Mouse (Mus musculus): ENCODE data around the gene Vopp1.

The Vopp1 gene

DNA sequence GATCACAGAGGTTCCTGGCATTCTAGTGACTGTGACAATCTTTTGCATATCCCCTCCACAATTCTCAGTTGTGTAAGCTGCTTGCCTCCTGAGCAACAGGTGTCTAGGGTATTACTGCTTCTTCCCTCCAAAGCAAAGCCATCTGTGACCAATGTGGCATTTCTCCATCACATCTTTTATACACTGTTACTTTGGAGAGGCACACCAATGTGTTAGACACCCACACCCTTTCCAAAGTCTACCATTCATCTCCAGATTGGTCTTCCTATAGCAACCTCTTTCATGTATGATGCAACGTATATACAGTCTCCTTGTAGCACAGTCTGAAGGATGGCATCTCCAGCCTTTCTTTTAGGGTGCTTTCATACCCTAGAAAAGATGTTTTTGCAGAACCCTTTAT is 42.3 kb downstream of the Vopp1 start:
- no peak for DNase-seq

DNA sequence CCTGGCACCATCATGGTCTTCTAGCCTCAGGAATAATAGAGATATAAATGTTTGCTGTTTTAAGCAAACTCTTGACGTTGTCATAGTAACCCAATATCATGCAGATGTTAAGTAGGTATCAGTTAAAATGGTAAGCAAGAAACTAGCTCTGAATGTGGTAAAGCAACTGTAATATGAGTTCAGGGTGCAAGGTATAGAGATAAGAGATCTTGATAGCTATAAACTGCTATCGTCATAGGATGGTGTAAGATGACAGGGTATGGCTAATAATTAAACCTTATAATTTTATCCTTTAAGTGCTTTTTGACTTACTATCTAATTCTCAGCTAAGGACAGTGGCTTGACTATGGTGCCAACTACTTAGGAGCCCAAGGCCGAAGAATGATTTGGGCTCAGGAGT is 44.6 kb downstream of the Vopp1 start:
- DNase-seq = no peak

DNA sequence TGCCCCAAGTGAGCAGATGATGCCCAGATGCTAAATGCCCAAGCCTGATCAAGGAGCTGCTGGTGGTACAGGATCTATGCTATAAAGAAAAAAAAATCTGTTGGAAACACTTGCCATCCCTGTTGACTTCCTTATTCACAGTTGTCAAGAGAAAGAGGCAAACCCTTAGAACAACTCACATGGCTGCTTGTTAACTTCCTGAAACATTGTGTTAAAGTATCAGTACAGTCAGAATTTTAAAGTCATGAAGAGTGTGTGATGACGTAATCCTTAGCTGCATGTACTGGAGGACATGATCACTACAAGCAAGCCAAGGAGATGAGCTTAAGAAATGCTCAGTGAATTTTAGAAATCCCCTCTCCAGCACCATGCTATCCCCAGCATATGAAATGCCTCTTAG is 51.2 kb downstream of the Vopp1 start:
- no peak for DNase-seq

DNA sequence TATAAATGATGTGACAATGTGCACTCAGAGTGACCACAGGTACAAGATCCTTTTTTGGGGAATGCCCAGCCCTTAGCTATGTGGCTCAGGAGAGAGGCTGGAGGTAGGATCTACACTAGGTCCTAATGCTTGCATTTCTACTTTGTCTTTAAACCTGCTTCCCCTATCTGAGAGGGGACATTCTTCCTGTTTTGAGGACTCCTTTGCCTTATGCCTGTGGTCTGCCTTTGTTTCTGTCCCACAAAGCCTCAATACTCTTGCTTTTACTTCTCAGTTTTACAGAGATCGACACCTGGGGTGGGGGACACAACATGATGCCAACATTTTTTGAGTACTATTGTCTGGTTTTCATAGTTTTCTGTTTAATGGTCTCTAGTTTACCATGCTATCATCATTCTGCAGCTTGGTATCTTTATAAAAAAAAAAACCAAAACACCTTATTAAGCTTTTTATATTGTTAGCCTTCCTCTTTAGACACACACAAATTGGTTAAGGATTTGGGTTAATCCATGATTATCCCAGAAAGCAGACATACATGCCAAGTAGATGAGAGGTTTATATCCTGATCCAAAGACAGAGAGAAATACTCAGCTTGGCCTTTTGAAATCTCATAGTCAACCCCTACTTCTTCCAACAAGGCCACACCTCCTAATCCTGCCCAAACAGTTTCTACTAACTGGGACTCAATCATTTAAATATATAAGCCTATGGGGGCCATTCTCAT is 54.3 kb downstream of the Vopp1 start:
- DNase-seq = no peak

DNA sequence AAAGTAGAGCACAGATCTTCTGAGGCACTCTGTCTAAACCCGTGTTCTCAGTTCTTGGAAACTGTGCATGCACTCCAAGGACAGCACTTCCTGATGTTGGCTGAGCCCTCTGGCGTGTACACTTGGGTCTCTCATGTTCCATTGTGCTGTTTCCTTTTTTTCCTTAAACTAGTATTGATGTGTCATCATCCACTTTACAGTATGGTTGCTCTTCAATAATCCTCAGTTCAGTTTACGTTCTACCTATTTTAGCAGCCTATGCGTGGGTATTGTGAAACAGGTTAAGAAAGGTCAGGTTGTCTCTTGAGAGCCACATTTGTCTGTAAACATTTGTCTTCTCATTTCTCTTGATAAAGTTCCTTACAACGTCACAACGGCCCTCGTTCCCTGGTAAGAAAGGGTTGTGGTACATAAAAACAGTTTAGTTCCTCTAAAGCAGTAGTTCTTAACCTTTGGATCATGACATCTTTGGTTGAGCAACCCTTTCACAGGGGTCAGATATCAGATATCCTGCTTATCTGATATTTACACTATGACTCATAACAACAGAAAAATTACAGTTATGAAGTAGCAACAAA is 55.9 kb downstream of the Vopp1 start:
- DNase-seq = no peak

DNA sequence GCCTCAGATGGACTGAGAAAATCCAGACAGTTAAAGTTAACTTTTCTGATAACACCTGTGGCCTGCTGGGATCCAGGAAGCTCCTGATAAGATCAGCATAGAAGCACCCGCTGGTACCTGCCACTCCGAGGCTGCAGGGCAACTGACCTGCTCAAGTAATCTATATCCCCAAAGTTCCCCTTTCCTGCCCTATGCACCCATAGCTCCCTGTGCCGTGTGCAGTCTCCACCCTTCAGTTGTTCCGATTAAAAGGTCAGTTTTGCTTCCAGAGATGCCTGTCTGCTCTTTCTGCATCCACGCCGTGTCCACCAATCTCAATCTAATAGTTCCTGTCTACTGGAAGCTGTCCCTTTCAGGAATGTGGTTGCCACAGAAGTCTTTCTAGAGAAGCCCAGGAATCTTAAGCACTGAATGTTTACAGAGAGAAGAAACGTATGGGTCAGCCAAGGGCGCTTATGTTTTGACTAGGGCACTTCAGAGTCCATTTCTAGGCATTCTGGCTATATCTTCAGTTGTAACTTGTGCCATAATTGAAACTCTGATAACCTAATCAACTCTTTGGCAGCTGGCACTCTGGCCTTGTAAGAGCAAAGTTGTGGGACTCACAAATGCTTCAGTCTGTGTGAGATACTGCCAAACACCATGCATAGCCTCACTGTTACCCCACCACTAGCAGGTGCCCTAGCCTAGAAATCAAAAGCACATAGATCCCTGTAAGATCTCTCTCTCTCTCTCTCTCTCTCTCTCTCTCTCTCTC is 57.7 kb downstream of the Vopp1 start:
- DNase-seq = no peak

DNA sequence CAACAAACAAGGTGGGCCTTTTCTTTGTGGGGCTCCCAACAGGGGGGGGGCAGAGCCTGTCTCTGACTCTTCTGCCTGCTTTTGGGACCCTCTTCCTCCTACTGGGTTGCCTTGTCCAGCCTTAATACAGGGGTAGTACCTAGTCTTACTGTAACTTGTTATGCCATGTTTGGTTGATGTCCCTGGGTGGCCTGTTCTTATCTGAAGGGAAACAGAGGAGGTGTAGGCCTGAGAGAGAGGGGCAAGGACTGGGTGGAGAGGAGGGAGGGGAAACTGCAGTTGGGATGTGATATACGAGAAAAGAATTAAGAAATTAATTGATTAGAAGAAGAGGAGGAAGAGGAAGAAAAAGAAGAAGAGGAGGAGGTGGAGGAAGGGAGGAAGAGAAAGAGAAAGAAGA is 58.7 kb downstream of the Vopp1 start:
- no peak for DNase-seq

DNA sequence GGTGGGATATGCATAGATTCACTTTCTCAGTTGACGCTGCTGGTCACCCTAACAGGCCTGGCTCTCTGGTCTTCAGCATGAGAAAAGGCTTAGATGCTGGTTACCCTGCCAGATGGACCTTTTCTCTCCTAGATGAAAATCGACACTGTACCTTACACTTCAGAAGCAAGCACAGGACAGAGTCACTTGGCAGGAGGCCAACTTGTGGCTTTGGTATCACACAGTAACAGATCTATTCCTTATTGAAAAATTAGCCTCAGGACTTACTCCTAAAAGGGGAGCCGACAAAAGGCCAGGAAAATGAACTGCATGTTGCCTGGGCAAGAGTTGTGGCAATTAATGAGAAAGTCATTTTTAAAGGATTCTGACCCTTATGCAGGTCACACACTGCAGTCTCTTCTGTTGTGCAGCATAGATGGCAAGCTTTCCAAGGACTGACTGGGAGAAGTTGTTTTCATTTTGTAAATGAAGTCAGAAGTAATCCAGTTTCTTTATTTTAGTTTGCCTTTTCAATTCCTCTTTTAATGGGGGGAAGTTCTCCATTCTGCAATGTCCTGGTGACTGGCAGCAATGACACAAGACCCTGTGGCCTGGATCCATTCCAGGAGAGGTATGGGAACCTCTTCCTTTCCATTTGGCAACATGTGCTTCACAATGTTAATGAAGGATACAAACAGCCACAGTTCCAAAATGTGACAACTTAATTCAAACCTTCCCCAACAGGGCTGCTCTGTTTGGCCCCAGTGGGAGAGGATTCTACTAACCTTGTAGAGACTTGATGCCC is 59.7 kb downstream of the Vopp1 start:
- no peak for DNase-seq

DNA sequence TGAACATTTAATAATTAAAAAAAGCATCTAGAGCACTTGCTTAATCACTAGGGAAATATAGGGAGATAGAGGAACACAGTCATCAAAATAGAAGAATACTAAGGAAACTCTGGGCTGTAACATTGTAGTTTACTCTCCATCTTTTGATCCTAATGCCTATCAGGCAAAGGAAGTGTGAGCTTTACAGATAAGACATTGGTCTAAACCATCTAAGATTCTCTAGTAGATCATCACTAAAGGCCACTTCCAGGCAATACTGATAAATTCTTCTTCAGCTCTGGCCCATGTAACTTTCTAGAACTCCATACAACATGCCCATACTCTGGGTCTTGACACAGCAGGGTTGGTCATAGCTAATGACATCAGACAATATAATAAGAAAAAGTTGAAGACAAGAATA is 61.9 kb downstream of the Vopp1 start:
- DNase-seq = no peak

DNA sequence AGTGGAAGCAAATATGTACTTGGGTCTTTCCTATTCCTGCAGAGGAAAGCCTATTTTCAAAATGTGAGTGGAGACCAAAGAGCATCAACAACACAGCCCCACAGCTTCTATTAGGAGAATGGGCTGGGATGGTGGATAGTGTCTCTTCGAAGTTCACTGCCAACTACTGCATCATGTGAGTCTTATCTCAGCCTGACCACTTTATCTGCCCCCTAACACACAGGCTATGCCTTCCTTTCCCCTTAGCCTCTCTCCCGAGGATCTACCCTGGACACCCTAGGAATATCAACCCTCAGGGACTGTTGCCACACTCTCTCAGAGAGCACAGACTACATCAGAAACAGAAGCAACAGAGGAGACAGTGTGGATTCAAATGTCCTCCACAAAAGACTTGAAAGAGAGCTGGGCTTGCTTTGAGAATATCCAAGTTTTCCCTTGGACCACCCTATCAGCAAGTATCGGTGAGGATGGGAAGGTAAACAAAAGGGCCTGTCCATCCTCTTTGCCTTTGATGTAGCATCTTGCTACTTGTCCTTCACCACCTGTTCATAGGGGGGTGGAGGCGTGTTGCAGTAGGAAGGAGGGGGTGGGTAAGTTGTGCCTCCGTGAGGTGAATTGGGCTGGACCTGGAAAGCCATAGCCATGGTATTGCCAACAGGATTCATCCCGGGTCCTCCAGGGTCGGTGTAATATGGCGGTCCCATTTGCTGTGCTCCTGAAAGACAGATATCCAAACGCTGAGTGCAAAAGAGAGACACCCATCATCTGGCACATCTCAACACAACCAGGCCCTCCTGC is 70.8 kb downstream of the Vopp1 start:
- no peak for DNase-seq

DNA sequence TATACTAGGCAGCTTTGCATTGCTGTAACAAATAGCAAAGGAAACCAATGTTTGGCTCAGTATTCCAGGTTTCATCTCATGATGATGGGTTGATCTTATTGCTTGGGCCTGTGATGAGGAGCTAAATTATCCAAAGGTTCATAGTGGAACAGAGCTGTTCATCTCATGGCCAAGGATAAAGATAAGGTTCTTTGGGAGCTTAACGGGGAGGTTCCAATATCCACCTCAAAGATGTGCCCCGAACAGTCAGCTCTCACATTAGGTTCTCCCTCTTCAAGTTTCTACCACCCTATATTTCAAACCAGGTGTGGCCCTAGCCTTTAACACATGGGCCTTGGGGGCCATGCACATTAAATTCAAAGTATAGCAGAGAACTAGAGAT is 79.2 kb downstream of the Vopp1 start:
- DNase-seq = no peak

DNA sequence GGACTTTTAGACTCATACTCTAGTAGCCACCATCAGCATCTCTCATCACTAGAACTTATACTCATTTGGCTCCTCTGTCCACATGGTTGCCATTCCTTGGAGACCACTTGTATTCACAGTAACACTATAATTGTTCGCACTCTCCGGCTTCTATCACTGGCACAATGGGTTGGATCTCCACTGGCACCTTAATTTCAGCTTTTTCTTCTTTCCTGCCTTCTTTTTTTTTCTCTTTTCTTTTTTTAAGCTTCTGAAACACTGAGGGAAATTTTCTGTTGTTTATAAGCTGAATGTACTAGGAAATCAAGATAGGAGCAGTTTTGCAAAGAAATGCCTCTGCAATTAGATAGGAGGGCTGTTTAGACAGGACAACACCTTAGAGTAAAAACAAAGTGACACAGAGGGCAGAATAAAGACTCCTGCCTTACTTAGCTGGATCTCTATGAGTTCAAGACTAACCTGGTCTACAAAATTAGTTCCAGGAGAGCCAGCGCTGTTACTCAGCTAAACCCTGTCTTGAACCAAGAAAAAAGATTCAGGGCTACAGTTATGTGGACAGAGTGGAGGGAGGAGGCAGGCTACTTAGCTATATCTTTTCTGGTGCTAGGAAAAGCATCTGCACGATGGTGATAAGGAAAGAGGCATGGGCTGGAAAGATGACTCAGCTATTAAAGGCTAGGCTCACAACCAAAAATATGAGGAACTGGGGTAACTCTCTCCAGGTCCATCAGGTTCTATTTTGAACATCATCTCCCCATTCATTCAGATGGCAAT is 79.8 kb downstream of the Vopp1 start:
- DNase-seq = no peak

DNA sequence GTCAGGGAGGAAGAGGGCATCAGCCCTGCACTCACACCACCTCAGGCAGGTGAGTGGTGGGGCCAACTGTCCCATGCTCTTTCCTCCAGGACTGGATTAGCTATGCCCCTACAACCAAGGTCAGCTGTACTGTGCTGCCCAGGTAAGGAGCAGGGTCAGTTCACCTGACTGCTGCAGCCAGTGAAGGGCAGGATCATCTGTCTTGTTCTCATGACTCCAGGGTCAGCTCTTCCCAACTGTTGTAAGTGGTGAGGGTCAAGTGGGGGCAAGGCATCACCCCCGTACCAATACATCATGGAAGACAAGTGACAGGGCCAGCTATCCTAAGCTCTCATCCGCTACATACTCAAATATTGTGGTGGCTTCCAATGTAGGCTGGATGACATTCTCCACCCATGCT is 80.8 kb downstream of the Vopp1 start:
- DNase-seq = no peak

DNA sequence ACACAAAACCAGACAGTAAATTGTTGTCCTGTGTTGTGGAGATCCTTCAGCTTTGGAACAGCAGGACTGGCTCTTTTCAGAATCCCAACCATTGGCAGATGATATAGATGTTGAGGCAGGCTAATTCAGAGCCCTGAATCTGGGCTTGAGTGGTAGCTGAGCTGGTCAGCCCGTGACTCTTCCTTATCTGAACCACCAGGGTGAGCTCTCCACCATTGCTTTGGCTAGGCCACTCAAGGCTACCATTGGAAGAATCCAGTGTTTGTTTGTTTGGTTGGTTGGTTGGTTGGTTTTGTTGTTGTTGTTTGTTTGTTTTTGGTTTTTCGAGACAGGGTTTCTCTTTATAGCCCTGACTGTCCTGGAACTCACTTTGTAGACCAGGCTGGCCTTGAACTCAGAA is 81.6 kb downstream of the Vopp1 start:
- DNase-seq = no peak

DNA sequence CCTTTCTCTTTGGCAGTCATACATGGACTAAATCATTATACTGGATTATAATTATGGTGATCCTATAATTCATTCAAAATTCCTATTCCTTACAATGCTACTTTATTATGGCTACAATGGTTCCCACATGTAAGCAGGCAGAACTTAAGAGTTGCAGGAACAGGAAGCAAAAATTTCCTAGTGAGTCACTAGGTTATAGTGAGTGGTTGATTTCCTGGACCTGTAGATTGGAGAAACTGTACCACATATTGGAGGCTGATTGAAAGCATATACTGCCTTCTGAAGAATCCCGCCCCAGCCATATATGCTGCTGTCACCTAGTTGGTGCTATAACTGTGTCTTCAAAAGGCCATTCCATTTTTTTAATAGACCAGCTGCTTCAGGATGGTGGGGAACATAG is 82.2 kb downstream of the Vopp1 start:
- no peak for DNase-seq

DNA sequence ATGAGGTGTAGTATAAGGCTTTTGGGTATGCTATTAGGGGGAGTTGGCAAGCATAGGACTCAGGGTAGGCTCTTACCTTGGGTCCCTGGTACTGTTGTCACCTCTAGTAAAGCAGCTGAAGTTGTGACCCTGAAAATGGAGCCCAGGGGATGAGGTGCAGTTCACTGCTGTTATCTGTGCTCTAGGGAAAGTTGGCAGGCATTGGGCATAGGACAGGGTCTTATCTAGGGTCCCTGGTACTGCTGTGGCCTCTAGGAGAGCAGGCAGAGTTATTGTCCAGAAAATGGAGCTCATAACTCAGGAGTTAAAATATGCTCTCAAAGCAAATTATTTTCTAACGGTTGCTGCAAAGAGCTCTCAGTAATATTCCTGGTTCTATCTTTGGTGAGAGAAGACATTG is 103.6 kb downstream of the Vopp1 start:
- no peak for DNase-seq

DNA sequence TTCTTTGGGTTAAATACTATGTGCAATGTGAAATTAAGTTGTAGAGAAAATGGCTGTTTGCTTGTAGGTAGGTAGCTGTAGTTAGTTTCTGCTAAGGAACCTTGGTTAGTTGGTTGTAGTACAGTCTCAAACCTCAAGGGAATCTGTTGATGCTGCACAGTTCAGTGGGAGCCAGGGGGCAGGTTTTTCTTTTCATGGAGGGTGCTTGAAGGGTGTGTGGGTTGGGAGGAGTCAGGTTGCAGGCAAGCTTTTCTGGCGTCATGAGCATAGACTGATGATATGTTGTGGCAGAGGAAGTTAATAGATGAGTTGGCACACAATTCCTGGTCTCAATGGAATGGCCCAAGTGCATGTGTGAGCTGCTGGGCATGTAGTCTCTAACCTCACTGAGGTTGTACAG is 113.2 kb downstream of the Vopp1 start:
- no peak for DNase-seq

DNA sequence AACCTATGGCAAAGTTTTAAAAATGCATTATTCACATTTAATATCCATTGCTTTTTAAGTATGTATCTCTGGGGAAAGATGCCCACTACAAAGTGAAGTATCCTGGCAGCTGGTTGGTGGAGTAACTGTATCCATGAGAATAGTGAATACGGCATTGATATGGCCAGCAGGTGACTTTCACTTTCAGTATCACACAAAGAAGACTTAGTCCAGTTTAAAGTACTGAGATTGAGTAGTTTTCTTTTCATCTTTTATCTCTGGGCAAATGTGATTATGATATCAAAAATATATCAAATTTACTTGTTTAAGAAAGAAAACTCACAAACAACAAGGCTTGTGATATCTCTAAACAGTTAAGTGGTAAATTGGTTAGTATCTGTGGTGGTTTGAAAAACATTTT is 118.2 kb downstream of the Vopp1 start:
- no peak for DNase-seq

DNA sequence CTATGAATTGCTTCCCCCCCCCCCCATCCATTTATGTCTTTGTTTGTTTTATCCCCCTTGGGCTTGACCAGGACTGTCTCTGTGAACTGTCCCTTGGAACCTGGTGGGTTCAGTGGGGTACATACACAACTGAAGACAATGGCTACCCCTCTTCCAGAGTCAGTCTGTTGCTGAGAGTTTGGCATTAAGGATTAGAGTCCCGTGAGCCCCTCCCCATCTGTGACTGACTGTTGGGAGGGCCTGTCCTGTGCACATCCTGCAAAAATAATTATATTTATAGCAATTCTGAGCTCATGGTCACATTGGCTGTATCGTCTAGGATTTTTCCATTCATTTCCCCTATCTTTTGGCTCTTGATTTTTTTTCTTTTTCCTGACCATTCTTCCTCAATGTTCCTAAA is 121.3 kb downstream of the Vopp1 start:
- no peak for DNase-seq

DNA sequence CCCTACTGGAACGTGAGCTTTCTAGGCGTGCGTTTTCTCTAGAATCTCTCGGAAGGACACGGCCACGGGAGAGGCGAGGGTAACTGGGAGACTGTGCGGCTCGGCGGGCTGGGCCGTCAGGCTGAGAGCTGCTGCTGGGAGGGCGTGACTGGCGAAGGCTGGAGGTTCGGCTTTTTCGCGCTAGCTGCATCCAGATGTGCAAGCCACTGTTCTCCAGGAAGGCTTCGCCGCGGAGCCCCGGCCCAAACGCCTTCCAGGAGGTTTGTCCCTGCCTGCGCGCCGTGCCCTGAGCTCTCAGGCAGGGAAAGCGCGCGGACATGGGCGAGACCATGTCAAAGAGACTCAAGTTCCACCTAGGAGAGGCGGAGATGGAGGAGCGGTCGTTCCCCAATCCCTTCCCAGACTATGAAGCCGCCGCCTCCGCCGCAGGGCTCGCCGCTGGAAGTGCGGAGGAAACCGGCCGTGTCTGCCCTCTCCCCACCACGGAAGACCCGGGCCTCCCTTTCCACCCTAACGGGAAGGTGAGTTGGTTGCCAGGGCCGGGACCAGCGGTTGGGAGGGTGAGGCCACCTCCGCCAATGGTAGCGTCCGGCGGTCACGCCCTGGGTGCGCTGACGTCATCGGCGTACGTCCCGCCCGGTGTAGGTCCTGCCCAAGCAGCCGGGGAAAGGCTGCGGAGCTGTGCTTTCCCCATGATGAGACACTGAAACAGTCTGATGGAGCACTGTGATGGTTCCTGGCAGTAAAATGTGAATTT is 122.0 kb downstream of the Vopp1 start:
- DNase-seq = peak; percentile 88 to 92

DNA sequence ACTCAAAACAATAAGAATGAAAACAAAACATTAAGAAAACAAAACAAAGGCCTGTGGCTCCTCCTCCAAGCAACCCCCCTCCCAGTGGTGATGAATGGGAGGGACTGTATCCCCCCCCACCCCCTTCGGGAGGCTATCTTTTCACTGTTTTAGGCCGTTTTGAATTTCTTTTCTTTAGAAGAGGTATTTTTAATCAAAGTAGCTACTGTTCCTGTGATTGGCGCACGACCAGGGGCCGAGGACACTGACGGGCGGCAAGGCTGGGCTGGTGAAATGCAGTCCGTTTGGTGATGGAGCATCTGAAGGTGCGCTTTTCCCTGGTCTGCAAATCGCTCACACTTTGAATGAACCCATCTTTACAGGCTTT is 122.6 kb downstream of the Vopp1 start, which contains the start of gene Lancl2:
Gene Lancl2 (plus strand): TSS at position 165 of the 367 bp plus-strand sequence.
- no peak for DNase-seq
